Mouse (Mus musculus) bone marrow, adult 2 months (tissue): ENCODE measurements around the gene Fhl4.

Source experiments
- CTCF ChIP-seq: fragments of 200-500 bp; IDR thresholded peaks from 2 replicates; pipeline ENCODE4 v1.5.1; 2011; ENCODE audit warnings: low read length, control low read depth; ENCODE audit not compliant: control insufficient read depth, insufficient read depth
- POLR2A ChIP-seq: fragments of 200-500 bp; IDR thresholded peaks from 2 replicates; pipeline ENCODE4 v1.6.1; 2011; ENCODE audit warnings: low read depth, mild to moderate bottlenecking, control low read depth, low read length, borderline replicate concordance; ENCODE audit not compliant: control insufficient read depth

GRCm38 (mm10) chr10:85102247-85103084 lies at the start of gene Fhl4, which contains the start of gene Tmem263:
- TF ChIP-seq CTCF (no peak), POLR2A (0 out of 2 replicates have a peak, but pooled peaks have one; percentile 74)
